Mouse (Mus musculus) embryo, embryonic 11.5 days (tissue): ENCODE results near the gene Tmem56.

Experiments used
- DNase-seq: peaks from one replicate; pipeline ENCODE4 v3.0.0-alpha.2; 2012; ENCODE audit warnings: low read depth, low spot score

Gene Tmem56

DNA sequence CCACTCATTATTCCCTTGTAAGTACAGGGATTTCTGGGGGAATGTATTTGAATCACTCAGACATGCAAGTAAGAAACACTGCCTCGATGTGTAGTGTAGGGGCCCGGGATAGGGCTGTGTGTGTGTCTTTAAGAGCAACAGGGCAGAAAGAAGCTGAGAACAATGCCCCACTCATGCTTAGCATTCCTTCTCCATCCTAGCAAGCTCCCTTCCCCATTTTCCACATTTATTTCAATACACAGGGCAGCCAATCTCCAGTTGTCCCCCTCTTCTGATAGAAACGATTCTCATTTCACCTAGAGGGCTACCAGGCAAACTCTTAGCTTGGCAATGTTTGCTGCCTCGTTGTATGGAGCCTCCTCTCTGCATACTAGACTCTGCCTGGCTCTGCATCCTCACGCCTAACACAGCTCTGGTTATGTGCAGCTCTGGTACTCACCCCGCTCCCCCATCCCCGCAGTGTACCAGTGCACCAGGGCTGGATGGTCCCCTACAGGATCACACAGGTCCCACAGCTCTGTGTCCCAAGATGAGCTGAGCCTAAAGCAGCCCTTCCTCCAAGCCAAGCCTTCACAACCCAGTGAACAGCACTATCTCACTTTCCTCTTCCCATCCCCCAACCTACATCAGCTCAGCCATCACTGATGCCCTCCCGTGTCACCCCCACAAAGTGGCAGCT lies 42.4 kb downstream of the Tmem56 start:
- DNase-seq: no peak

DNA sequence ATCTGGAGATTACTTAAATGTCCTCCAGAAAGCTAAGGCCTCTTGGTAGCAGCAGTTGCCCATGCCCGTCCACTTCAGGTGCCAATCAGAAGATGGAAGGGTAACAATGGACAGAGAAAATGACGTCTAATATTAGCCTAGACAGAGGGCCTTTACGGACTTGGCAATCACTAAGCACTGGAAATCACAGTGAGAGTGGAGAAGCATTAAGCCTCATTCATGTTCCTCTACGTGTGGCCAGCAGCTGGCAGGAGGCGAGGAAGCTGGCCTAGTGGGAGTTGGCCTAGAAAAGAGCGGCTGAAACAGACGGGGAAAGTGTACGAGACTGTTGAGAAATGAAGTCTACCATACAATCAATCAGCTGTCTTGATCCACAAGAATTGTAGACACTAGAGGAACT lies 43.8 kb downstream of the Tmem56 start:
- DNase-seq: no peak

DNA sequence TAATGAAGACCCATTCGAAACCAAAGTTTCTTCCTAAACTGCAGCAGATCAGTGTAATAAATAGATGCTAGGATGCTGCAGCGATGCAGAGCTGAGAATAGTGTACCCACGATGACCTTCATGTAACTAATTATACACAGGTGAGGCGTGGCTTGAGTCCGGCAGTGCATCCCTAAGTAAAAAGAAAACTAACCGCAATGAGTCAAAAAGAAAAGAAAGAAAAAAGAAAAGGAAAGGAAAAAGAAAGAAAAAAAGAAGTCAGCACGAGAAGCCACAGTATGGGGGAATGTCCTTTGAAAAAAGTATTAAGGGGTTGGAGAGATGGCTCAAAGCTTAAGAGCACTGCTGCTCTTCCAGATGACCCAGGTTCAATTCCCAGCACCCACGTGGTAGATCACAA lies 58.1 kb downstream of the Tmem56 start:
- DNase-seq: no peak

DNA sequence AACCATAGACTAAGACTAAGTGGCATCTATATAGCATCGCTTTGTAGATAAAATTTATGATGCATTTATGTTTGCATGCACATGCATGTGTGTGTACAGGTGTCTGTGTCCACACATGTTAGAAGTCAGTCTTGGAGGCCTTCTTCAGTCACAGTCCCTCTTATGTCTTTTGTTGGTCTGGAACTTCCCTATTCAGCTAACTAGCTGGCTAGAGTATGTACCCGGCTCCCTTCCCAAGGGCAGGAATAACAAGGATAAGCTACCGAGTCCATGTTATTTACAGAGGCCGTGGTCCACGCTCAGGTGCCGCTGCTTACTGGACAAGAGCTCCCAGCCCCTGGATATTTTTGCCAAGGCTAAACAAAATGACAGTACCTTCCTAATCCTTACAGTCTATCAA lies 58.7 kb downstream of the Tmem56 start:
- DNase-seq: no peak

DNA sequence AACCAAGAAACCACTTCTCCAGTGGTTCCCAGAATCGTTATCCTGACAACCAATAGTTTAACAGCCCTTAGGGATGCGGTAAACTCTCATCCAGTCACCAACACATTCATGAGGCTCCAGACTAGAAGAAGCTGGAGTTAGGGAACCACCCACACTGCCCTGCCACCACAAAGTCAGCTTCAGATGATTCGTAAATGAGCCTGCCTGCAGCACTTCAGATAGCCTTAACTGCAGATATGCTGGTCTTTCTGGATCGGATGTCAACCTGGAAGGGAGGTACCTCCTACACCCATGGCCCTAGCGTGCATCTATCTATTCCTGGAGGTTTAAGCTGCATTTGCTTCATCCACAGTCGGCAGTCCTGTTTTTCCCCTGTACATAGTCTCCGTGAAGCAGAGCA lies 60.9 kb downstream of the Tmem56 start:
- no peak for DNase-seq

DNA sequence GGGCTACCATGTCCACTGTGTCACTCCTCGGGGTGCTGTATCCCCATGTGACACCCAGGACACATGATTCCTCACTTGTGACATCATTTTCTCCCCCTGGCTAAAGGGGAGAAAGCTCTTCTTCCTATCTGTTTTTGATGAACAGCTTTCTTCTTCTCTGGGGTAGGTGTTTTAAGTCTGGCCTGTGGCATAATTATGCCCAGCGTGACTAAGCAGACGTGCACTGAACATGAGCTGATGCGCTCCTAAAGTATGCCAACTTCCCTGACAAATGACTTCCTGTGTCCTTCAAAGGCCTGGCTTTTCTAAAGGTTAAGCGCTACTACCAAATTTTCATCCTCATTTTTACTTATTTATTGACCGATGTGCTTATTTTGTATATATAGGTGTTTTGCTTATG lies 65.9 kb downstream of the Tmem56 start:
- no peak for DNase-seq

DNA sequence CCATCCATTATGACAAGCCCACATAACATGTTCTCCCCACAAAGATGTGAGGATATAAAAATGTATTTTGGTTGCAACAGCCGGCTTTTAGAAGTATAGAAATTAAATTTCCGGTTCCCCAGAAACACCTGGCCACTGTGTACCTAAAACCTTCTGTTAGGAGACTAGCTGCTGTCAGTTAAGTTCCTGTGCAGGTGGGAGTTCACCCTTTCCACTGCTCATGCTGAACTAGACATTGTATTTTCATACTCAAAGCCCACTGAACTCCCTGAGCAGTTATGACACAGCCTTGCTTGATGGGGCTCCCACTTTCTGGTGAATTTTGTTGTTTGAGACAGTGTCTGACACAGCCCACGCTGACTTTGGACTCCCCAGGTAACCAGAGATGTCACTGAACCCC lies 69.4 kb downstream of the Tmem56 start:
- no peak for DNase-seq

DNA sequence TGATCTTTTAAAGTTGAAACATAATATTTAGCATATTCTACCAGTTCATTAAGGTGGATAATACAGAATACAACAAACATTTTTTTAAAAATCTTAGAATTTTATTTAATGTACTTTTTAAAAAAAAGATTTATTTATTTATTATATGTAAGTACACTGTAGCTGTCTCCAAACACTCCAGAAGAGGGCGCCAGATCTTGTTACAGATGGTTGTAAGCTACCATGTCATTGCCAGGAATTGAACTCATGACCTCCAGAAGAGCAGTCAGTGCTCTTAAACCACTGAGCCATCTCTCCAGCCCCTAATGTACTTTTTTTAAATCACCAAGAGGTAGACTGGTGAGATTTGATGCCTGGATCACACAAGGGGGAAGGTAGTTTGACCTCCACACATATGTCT lies 70.7 kb downstream of the Tmem56 start:
- DNase-seq: no peak

DNA sequence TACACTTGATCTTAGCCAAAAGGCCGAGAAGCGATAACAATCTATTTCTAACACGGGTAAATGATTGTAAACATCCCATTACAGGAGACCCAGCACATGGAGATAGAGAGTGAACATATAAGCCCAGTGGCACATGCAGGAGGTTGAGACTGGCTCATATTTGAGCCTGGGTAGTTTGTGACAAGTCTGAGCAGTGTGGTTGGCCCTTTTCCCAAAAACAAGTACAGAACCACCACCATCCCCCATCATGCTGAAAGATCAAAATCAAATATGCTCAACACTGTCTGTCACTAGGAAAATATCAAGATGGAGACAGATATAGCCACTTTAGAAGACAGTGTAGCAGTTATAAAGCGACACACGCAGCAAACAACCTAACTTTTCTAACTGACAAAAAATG lies 73.9 kb downstream of the Tmem56 start:
- no peak for DNase-seq

DNA sequence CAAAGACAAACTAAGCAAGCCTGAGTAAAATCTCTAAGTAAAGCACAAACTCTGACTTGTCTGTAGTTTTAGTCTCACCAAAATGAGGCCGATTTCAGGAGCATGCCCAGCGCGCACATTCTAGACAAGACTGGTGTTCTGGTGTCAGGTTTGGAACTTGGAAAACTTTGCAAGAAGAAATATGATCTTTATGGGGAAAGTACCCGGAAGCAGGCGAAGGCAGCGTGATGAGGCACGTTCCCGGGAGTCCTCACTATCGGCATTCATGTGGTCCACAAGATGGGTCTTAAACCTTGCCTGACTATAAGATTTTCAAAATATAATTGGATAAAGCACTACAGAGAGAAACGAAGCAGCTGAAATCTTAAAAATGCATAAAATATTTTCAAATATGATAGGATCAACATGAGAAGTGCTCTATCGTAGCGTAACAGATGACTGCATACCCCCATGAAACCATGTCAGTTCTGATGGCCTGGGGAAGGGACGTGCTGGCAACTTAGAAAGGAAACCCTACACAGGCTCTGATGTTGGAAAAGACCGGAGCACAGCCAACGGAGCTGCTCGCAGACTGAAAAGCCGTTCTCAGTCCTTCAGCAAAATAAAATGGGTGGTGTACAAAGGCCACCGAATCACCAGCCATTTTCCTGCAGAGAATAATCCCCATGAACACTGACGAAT lies 76.6 kb downstream of the Tmem56 start:
- no peak for DNase-seq

DNA sequence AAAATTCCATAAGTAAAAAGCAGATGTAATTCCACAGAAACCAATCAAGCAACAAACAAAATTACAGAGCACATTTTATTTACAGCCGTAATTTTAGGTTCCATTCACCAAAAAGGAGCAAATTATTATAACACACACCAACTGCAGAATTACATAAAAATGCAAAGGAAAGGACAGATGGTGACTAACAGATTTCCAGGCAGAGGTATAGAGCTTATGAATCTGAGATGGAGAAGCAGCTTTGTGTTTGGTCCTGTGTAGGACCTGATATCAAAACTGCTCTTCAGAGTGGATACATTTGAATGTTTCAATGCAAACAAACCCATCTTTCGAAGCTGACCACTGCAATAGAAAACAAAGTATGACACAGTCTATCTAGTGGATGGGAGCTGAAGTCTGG lies 80.3 kb downstream of the Tmem56 start:
- no peak for DNase-seq

DNA sequence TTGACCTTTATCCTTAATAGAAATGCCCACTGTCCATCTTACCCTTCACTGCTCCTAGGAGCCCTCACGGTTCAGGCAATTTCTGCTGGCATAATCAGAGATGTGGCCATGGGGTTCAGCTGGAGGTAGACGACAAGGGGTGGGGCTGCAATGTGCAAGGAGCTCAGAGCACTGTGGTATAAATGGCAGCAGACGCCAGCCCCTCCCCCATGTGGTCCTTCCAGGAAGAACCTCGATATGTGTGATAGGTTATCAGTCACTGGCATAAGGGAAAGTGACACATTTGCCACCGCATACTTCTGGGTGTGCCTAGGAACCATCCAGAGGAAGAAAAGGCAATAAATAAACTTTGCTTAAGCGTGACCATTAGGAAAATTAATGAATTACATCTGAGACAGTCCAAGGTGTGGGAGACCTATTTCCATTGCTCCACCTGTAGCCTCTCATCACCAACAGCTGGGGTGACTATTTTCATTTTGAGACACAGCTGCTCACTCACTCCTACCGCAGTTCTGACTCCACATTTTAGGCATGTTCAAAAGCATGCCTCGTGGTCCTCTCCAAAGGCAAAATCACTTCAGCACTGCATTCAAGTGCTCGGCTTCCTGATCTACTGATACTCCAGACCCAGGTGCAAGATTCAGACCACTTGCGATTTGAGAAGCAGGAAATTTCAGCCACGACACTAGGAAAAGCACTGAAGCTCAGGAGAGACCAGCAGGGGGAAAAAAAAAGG lies 81.7 kb downstream of the Tmem56 start:
- no peak for DNase-seq

DNA sequence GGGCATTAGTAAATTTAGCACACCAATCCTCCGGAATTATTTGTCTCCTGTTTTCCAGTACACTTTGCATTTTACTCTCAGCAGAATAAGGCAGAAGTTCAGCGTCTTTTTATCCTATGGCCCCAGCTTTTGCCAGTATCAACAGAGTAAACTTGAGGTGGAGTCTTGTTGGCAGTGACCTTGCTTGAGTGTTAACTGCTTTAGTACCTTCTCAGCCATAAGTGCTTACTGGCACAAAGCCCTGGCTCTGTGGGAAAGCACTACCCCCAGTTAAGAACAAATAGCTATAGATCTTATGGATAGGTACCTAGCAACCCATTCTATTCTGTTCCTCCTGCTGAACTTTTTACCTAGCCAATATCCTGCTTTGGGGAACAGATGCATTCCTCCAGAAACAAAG lies 93.7 kb downstream of the Tmem56 start:
- no peak for DNase-seq

DNA sequence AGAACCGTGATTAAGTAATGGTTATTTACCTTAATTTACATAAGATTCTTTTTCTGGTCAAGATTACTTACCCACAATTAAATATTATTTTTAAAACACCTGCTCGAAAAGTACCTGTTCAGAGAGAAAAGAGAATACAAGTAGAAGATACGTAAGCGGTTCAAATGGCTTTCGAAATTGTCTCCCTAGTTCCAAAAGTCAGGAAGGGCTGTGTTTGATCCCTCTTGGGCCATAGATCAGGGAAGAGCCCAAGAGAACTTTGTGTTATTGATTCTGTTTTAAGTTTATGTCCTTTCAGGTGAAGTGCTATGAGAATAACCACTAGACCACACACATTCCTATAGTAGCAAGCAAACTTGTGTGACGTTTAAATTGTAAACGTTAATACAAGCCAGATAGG lies 95.4 kb downstream of the Tmem56 start:
- DNase-seq: no peak

DNA sequence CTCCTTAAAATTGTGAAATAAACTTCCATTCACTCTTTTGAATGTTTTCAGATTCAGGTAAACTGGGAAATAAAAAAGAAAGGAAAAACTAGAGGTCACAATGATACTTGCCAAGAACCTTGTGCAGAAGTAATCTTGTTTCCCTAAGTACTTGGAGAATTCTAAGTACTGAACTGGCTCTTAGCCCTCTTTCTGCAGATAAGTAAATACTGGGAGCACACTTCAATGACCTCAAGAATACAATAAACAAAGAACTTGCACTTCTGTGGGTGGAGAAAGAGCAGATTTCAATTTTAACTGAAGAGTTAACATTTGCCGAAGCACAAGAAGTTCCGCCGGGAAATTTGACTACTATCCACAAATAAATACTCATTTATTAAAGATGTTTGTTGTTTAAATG lies 96.0 kb downstream of the Tmem56 start:
- no peak for DNase-seq

DNA sequence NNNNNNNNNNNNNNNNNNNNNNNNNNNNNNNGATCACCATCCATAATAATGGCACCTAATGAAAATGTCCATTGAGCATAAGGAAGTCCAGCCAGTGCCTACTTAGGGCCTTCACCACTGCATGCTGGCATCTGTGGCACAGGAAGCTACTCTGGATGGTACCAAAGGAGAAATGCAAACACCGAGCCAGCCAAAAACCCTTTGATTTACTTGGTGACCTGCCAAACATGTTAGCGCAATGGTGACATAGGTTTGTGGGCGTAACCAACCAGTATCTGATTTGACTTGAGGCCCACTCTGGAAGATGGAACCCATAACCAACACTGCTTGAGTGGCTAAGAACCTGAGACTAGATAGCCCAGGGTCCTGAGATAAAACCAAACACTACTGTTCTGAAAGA lies 97.7 kb downstream of the Tmem56 start:
- no peak for DNase-seq

DNA sequence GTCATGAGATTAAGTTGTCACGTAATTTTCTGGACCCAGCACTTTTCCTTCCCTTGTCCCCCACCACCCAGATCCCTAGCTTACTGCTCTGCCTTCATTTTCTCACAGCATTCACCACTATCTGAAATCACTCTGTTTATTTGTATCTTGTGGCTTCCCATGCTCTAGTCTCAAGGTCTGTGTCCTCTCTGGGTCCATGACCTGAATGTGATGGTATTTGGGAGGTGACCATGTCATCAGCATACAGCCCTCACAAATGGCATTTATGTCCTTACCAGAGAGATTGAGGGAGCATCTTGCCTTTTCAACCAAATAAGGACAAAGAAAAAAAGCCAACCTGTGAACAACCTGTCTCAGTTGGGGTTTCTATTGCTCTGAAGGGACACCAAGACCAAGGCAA lies 106.9 kb downstream of the Tmem56 start:
- no peak for DNase-seq

DNA sequence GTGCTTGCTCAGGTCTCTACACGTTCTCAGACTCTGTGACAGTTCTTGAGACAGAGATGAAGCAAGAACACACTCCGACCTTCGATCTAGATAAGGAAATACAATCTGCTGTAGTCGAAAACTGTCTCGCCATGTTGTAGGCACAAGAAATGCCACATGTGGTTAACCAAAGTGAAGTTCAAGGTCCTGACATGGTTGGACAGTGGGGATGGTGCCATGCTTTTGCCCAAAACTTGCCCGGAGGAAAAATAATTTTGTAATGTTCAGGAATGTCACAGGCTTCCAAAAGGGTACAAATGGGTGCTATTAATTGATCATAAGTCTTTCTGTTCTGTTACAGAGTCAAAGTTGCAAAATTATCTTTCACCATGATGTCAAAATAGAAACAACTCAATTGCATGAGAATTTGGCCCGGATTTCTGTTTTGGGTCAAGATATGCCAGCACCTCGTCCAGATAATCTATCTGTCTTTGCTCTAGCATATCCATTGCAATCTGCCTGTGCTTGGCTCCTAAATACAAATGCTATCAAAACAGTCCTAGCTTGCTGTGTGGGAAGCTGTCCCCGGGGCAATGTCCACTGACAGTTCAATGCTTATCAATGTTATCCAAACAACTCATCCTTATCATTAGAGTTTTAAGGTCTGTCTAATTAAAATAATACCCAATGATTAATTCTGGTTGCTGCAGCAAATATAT lies 108.5 kb downstream of the Tmem56 start:
- DNase-seq: no peak

DNA sequence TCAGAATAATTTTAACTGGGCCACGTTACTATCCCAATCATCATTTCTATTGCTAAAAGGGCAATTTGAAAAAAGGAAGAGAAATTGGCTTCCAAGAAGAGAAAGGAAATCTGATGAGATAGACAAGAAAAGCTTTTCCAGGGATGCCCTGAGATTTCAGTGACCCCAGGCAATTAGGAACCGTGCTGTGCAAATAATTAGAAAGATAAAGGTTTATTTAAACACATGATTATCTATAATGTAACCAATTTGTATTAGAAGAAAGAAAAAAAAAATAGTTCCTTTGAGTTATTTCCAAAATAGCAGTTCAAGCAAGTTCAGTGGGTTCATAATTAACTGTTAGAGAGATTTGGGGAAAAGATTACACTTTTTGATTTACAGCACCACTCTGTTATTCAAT lies 110.2 kb downstream of the Tmem56 start:
- DNase-seq: no peak

DNA sequence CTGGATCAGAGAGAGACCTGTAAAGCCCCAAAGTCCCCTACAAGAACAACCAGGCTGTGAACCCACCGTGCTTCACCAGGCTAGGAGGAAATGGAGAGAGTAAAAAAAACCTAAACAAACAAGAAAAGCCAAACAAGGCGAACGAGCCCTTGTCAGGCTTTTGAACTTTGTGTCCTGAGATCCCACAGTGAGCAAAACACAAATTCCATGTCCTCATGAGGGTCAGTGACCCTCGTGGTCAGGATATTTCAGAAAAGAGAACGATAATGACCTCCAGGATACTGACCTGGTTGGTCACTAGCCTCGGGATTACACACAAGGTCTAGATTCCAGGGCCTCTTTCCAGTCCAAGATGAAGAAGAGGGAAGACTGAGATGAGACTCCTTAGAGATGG lies 111.0 kb downstream of the Tmem56 start:
- no peak for DNase-seq

DNA sequence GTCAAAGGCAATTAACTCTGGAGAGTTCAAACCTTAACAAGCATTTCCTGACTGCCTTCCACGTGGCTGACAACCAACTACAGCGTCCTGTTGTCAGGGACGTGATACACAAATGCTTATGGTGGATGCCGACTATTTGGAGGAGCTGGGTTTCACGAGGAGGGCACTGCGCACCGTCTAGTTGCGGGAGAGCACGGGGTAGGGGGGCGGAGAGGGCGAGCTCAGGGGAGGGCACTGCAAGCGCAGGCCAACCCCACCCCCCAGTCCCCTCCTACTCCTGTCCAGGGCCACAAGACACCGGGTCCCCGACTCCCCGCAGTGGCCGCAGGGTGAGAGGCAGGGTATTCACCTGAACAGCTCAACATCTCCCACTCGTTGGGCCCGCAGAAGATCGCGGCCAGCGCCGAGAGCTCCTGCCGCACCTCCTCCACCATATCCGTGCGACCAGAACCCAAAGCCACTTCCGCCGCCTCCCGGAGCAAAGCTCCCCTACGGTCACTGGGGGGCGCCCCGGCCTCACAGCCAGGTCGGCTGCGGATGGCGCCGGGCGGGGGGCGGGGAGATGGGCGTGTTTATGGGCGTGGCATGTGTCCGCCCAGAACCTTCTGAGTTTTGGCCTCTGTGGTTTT lies 111.5 kb downstream of the Tmem56 start, which contains the start of gene Rwdd3:
Gene Rwdd3, minus strand, starts transcription at position 453 of the 629 bp plus-strand sequence.
- peak; percentile 82 for DNase-seq

DNA sequence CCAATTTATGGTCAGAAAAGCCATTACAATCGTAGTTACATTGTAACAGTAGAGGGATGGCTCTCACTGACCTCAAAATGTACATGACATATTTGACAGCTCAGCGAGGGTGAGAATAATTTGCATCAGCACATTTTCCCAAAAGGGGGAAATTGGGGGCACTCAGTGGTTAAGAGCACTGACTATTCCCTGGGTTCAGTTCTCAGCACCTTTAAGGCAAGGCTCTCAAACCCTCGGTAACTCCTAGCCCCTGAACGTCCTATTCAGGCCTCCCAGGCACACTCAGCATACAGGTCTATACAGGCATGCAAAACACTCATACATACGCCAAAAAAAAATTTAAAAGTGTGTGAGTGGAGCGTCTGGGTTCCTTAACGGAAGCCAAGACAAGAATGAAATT lies 112.3 kb downstream of the Tmem56 start:
- no peak for DNase-seq
